Mouse (Mus musculus) liver, embryonic 14 days (tissue): ENCODE measurements around the gene Olfr322. TPM values are rescaled to one million over a fixed set of nuclear protein-coding genes. Genes with fewer than 3 reads are reported as not detected.

ENCODE experiments used
- polyA plus RNA-seq: library from polyadenylated mRNA; depleted of rRNA; stranded (reverse); fragments of >200 nt; gene quantifications from 2 replicates; pipeline ENCODE4 v1.2.3, GENCODE M21; 2012; rRNA removed

Gene Olfr322
- 0.03 TPM in 2 replicates for polyA plus RNA-seq

GRCm38 (mm10) chr11:58658596-58658995 lies at the start of gene Olfr322:
Gene Olfr322 (plus strand): TSS chr11:58658782.

GRCm38 (mm10) chr11:58615975-58616374 lies 42.6 kb upstream of the Olfr322 start, which contains the start of gene 2210407C18Rik:
Gene 2210407C18Rik (minus strand): TSS chr11:58616075.

DNA sequence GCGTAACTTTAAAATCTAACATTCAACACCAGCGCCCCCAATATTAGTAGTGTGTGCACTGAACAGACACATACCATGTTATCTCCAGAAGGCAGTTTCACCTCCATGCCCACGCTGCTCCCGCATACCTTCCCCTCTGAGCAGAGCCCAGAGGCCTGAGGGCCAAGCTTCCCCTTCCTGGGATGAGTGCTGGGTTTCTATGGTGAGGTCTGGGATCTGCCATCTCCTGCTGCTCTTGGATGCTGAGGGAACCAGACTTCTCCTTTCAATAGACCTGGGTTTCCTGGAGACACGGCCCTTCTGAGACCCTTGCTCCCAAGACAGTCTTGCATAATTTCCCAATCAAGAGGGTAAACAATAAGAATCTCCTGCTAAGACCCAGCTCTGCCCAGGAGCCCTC lies 28.2 kb upstream of the Olfr322 start, which contains the start of gene Olfr323:
Olfr323 (minus strand) TSS at position 101 of the 400 bp plus-strand sequence.

GRCm38 (mm10) chr11:58640272-58640867 lies 18.2 kb upstream of the Olfr322 start, which contains the start of gene Trim58:
Gene Trim58 (plus strand): TSS chr11:58640465.

DNA sequence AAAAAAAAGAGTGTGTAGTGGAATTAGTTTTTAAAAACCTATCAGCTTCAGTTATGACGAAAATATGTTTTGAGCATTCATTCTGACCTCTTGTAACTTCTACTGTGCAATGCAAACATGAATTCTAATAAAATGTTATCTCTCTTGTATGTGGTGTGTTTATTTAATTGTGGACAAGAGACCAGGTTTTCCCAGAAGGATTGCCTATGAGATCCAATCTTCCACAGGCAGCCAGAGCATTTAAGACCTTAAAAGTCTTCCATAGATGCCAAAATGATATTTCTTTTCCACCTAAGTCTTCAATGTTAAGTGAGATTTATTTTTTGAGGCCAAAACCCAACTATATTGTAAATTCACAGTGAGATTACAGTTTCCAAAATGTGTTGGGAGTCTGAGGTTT lies 22.2 kb downstream of the Olfr322 start, which contains the start of gene Olfr320:
Olfr320 (plus strand) TSS at position 301 of the 400 bp plus-strand sequence.

GRCm38 (mm10) chr11:58698862-58699261 lies 40.3 kb downstream of the Olfr322 start, which contains the start of gene Olfr319:
Gene Olfr319 (plus strand): TSS chr11:58699162.

Other genes with a start within 250 kb of the Olfr322 start
- gene 1810065E05Rik, start 237.7 kb upstream of the Olfr322 start, polyA plus RNA-seq, result not detected in 2 replicates
- not detected in 2 replicates for gene Gm12253, start 226.2 kb upstream of the Olfr322 start, polyA plus RNA-seq
- gene Lypd9, start 205.9 kb upstream of the Olfr322 start, polyA plus RNA-seq, result not detected in 2 replicates
- gene Olfr30, start 196.5 kb upstream of the Olfr322 start, polyA plus RNA-seq, result not detected in 2 replicates
- gene Olfr332, start 166.2 kb upstream of the Olfr322 start, polyA plus RNA-seq, result not detected in 2 replicates
- not detected in 2 replicates for gene Olfr331, start 156.2 kb upstream of the Olfr322 start, polyA plus RNA-seq
- not detected in 2 replicates for gene Olfr330, start 123.9 kb upstream of the Olfr322 start, polyA plus RNA-seq
- gene Olfr329-ps, start 112.4 kb upstream of the Olfr322 start, polyA plus RNA-seq, result not detected in 2 replicates
- not detected in 2 replicates for gene Olfr328, start 103.1 kb upstream of the Olfr322 start, polyA plus RNA-seq
- not detected in 2 replicates for gene Olfr224, start 88.2 kb upstream of the Olfr322 start, polyA plus RNA-seq
- gene Olfr325, start 81.1 kb upstream of the Olfr322 start, polyA plus RNA-seq, result not detected in 2 replicates
- gene Olfr324, start 63.7 kb upstream of the Olfr322 start, polyA plus RNA-seq, result not detected in 2 replicates
- not detected in 2 replicates for gene 2210407C18Rik, start 42.7 kb upstream of the Olfr322 start, polyA plus RNA-seq
- gene Olfr323, start 28.3 kb upstream of the Olfr322 start, polyA plus RNA-seq, result not detected in 2 replicates
- gene Trim58, start 18.3 kb upstream of the Olfr322 start, polyA plus RNA-seq, result 8.3 and 10.1 TPM in 2 replicates
- gene Olfr320, start 22.3 kb downstream of the Olfr322 start, polyA plus RNA-seq, result not detected in 2 replicates
- not detected in 2 replicates for gene Olfr319, start 40.4 kb downstream of the Olfr322 start, polyA plus RNA-seq
- gene Olfr318, start 65.2 kb downstream of the Olfr322 start, polyA plus RNA-seq, result not detected in 2 replicates
- gene Olfr317, start 80.4 kb downstream of the Olfr322 start, polyA plus RNA-seq, result not detected in 2 replicates
- gene Olfr316, start 94.0 kb downstream of the Olfr322 start, polyA plus RNA-seq, result not detected in 2 replicates
- not detected in 2 replicates for gene Olfr315, start 114.4 kb downstream of the Olfr322 start, polyA plus RNA-seq
- gene Olfr314, start 124.2 kb downstream of the Olfr322 start, polyA plus RNA-seq, result not detected in 2 replicates
- 0.07 TPM in 1 of 2 replicates, not detected in the other for gene Fam183b, start 143.2 kb downstream of the Olfr322 start, polyA plus RNA-seq
- not detected in 2 replicates for gene Olfr313, start 156.2 kb downstream of the Olfr322 start, polyA plus RNA-seq
- gene Olfr312, start 170.5 kb downstream of the Olfr322 start, polyA plus RNA-seq, result not detected in 2 replicates
- gene Olfr311, start 180.5 kb downstream of the Olfr322 start, polyA plus RNA-seq, result not detected in 2 replicates
- gene Gm12258, start 188.4 kb downstream of the Olfr322 start, polyA plus RNA-seq, result 2.5 and 2.6 TPM in 2 replicates
- gene 2810021J22Rik, start 208.4 kb downstream of the Olfr322 start, polyA plus RNA-seq, result 1.6 and 1.8 TPM in 2 replicates
- 4.9 and 5.1 TPM in 2 replicates for gene Zfp39, start 245.4 kb downstream of the Olfr322 start, polyA plus RNA-seq